Mouse (Mus musculus): ENCODE results near the gene Slc5a3.

Gene Slc5a3

DNA sequence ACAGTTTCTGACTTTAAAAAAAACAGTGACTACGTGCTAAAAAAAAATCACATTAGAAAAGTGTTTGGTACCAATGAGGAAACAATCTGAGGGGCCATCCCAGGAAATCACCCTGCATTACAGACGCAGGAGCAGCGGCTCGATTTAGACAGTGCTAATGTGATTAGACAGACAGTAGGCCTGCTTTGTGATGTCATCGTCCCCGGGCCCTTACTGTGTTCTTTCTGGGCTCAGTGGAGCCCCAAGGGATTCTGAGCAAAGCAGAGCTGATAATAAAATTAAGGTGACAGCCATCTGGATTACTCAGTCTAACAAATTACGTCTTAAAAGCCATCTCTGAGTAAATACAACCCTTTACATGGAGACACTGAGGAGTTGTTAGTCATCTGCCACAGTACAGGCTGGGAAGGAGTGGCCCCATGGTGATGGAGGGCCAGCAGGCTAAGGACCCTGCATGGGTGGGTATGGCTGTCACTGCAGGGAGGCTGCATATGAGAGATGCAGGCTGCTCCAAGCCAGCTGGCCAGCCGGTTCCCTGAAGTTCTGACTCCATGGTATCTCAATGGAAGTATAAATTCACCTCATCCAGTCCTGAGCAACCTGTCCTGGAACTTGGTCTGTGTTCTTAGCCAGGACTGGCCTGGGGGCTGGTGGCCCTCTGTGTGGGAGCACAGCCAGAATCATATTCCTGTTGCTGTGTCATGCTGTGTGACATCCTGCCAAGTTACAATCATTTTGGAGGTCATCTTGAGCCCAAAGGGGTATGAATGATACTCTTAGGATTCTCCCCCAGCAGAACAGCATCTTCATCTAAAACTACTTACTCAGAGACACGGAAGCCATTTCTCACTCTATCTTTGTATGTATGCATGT, 59.5 kb downstream of the Slc5a3 start:
- DNase-seq (ENCODE audit: extremely low read depth, insufficient read length, low spot score) = no peak

DNA sequence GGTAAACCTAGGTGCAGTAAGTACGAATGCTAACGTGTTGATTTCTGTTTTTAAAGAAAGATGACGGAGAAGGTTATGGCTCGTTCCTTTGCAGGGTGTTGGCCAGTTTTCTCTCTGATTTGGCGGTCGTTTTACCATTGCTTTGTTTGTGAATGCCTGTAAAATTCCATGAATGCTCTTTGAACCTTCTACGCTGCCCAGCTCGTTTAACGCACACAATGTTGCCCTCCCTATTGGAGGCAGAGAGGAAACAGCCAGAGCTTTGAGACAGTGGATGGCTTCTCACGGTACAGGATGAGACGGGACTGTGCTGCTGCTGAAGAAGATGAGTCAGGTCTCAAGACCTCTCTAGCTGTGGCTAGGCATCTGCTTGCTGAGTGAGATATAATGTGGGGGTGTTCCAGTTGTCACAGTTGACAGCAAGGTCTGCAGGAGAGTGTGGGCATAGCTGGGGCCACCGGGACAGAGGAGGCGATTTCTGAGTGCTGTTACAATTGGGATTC, 60.9 kb downstream of the Slc5a3 start:
- DNase-seq (ENCODE audit: extremely low read depth, insufficient read length, low spot score) = no peak

DNA sequence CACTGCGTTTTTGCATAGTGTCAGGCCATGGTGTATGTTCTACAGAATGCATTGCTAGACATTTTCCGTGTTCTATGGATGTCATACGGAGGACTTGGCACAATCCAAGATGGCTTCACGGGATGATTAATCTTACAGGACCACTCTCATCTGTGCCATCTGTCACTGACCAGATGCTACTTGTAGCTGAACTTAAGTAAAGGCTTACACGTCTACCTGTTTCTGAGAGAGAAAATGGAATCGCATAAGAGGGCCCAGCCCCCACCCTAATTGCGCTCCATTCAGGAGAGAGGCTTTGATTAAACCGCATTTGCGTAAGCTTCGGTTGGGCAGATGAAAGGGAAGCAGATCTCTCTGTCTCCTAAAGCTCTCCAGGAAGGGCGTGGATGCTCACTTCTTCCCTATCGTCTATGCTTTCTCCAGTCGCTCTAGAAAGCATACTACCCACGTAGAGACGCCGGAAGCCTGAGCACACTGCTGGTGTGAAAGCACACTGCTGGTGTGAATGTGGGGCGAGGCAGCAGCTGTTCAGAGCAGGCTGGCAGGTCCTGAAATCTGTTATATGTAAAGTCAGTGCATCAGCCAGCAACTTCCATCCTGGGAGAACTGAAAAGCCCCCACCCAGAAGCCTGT, 62.9 kb downstream of the Slc5a3 start:
- DNase-seq (ENCODE audit: extremely low read depth, insufficient read length, low spot score) = no peak

DNA sequence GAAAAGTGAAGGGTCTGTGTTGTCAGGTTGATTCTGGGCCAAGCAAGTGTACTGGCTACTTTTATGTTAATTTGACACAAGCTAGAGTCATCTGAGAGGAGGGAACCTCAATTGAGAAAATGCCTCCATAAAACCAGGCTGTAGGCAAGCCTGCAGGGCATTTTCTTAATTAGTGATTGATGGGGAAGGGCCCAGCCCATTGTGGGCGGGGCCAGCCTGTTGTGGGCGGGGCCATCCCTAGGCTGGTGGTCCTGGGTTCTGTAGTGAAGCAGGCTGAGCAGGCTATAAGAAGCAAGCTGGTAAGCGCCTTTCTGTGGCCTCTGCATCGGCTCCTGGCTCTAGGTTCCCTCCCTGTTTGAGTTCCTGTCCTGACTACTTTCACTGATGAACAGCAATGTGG, 69.1 kb downstream of the Slc5a3 start:
- no peak for DNase-seq (ENCODE audit: extremely low read depth, insufficient read length, low spot score)

DNA sequence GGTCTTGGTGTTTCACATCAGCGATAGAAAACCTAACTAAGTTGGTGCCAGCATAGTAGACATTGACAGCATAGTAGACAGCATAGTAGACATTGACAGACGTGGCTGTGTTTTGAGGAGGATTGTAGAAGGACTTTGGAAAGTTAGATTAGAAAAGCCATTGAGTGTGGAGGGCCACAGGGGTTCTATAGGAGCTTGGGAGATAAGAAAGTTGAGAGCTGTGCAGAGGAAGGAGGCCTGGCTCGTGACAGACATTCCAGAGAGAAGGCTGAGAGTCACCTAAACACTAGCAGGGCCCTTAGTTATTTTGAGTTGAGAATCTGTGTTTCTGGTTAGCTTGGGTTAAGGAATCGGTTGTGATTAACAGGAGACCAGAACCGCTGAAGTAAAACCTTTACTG, 69.5 kb downstream of the Slc5a3 start:
- no peak for DNase-seq (ENCODE audit: extremely low read depth, insufficient read length, low spot score)

DNA sequence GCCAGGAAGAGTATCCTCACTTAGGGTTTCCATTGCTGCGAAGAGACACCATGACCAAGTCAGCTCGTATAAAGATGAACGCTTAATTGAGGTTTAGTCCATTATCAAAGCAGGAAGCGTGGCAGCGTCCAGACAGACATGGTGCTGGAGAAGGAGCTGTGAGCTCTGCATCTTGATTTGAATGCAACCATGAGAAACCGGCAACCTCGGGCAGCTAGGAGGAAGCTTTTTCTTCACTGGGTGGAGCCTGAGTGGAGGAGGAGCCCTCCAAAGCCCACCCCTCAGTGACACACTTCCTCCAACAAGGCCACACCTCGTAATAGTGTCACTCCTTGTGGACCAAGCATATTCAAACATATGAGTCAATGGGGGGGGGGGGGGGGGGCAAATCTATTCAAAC, 71.7 kb downstream of the Slc5a3 start:
- DNase-seq (ENCODE audit: extremely low read depth, insufficient read length, low spot score) = no peak

DNA sequence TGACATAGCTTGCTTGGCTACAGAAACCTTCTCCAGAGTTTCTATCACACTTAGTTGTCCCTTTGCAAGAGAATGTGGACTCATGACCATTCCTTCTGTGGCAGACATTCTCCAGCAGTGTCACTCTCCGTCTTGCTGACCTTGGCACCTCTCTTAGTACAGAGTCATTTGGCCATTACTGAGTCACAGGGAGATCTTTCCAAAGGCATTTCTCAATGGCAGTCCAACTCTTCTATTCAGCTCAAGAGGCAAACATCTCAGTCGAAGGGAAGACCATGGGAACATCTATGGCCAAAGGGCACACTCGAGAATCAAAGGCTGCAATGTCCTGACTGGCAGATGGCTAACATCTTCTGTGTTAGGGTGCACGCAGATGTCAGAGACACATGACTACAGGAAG, 74.4 kb downstream of the Slc5a3 start:
- no peak for DNase-seq (ENCODE audit: extremely low read depth, insufficient read length, low spot score)

DNA sequence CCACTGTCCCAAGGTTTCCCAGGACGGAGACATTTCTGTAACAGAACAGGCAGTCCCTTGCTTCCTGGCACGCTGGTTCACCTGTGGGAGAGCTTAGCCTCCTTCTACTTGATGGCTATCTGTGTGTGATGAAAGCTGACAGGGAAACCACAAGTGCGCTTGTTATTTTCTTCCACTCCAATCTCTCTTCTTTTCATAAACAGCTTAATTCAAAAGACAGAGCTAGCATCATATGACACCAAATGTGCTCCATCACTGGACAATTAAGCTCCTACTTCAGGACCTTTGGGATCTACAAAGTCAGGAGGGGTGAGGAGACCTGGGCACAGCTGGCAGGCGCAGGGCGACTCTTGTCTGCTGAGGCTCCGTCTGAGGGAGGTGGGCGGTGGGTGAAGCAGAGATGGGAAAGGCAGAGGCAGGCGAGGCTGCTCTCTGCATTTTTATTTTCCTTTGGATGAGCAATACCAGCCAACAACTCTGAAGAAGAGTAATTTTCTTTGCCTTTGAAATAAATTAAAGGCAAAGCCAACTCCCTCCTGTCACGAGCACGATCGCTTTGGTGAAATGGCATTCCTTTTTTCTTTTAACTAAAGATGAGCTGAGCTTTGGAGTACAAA, 76.1 kb downstream of the Slc5a3 start:
- no peak for DNase-seq (ENCODE audit: extremely low read depth, insufficient read length, low spot score)

DNA sequence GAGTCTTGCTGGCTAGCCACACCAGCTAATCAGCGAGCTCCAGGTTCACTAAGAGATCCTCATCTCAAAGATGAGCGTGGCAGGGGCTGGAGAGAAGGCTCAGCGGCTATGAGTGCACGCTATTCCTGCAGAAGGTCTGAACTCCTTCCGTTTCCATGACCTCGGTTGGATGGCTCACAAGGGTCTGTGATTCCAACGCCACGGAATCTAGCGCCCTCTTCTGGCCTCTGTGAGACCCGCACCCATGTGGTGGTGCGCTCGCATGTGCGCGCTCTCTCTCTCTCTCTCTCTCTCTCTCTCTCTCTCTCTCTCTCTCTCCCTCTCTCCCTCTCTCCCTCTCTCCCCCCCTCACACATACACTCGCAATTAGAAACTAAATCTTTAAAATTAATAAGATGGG, 78.2 kb downstream of the Slc5a3 start:
- DNase-seq (ENCODE audit: extremely low read depth, insufficient read length, low spot score) = no peak
